Mouse (Mus musculus): Measurements from ENCODE around the gene Rpl19. TPM values are rescaled to one million over a fixed set of nuclear protein-coding genes. Genes with fewer than 3 reads are reported as not detected.

Gene Rpl19
- polyA plus RNA-seq, 1 experiment, result 1,270 TPM

DNA sequence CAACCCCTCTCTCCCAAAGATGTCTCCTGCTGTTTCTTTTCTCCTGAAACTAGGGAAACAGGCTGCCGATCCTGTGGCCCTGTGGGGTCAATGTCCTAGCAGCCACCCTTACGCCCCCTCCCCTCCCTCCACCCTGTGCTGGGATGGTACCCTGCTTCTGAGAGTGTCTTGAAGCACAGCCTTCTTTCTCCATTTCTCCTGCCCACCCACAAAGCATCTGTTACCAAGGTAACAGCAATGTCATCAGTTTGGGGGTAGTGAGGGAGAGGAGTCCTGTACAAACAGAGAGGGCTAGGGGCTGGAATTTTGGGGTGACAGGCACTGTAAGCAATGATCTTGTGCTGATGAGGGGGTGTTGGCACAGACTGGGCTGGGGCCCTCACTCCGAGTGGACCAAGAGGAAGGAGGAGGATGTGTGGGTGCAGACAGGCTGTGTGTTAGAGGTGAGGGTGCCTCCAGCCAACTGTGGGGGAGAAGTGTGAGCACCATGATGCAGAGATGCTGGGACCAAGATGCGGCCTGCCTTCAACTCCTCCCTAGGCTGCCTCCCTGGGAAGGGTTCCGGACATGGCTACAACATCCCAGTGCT lies 33.7 kb downstream of the Rpl19 start:
- Histone ChIP-seq H3K27ac (ENCODE audit: insufficient read depth, low read depth, low read length) (no peak overlapping the region), H3K4me1 (ENCODE audit: control insufficient read depth, insufficient read depth, low read length) (peaks cover 22% of the 10 kb centered on the region), H3K4me3 (ENCODE audit: insufficient read depth, low read length) (no peak overlapping the region)
- TF ChIP-seq CTCF (IDR thresholded peaks at IDR 0.05; ENCODE audit: low read depth, low read length), result no peak

DNA sequence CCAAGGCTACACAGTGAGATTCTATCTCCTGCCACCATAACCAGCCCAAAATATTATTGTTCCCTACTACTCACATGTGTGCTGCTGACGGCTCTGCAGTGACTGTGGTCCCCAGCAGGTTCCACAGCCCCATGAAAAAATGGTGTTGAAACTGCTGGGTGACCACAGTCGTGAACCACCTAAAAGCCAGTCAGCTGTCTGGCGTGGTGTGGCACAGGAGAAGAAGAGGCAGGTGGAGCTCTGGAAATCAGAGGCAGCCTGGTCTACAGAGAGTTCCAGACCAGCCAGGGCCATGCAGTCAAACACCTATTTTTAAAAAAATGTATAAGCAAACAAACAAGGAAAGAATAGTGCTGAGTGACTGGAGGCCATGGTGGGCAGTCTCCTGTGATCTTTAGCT lies 34.9 kb downstream of the Rpl19 start:
- TF ChIP-seq POLR2A (IDR thresholded peaks at IDR 0.05; ENCODE audit: borderline replicate concordance, low read depth, low read length), result no peak
- TF ChIP-seq CTCF (IDR thresholded peaks at IDR 0.05; ENCODE audit: low read depth, low read length), result no peak
- peaks cover 22% of the 10 kb centered on the region for H3K4me1 ChIP-seq (ENCODE audit: control insufficient read depth, insufficient read depth, low read length)
- H3K4me3 ChIP-seq (ENCODE audit: insufficient read depth, low read length), result no peak overlapping the region
- no peak overlapping the region for H3K27ac ChIP-seq (ENCODE audit: insufficient read depth, low read depth, low read length)

DNA sequence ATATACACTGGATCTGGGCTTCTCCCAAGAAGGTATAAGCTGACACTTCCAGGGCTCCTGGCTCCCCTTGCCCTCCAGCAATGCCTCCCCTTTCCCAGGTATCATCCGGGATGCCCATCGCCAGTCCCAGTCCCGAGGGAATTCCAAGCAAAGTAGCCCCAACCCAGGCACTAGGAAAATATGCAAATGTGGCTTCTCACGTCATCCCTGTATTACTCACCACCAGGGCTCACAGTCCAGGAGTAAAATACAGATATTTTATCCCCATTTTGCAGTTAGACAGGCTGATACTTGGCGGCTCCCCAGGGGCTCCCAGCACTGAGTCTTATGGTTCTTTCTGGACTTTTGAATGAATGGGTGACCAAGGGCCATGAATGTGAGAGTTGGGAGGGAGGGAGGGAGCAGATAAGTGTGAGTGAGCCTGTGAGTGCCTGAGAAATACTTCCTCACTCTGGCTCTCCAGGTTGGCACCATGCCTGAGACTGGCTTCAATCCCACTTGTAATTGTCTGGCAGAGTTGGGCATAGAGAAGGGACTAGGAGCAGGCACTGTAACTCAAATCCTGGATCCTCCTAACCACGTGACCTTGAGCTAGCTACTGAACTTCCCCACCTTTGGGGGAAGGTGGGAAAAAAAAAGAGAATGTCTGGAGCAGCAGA lies 35.5 kb downstream of the Rpl19 start:
- Histone ChIP-seq H3K4me3 (ENCODE audit: insufficient read depth, low read length) (no peak overlapping the region), H3K27ac (ENCODE audit: insufficient read depth, low read depth, low read length) (no peak overlapping the region), H3K4me1 (ENCODE audit: control insufficient read depth, insufficient read depth, low read length) (peaks cover 20% of the 10 kb centered on the region)
- TF ChIP-seq CTCF (IDR thresholded peaks at IDR 0.05; ENCODE audit: low read depth, low read length) (no peak), POLR2A (IDR thresholded peaks at IDR 0.05; ENCODE audit: borderline replicate concordance, low read depth, low read length) (no peak)

DNA sequence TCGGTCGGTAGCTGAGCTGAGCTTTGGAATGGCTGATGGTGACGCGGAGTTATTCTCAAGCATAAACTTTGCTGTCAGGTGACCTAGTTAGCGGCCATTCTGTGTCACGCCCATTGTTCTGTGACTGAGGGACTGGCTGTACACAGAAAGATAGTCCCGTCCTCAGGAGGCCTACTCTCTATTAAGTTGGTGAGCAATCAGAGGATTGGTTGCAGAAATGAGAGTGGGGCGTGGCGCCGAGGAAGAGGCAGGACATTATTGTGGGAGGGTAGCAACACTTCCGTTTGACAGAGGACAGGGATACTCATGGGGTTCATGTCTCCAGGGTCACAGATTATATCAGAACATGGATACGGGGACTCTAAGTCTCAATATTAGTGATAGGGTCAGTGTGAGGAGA lies 39.7 kb downstream of the Rpl19 start:
- no peak overlapping the region for H3K27ac ChIP-seq (ENCODE audit: insufficient read depth, low read depth, low read length)
- TF ChIP-seq CTCF (IDR thresholded peaks at IDR 0.05; ENCODE audit: low read depth, low read length) (no peak), POLR2A (IDR thresholded peaks at IDR 0.05; ENCODE audit: borderline replicate concordance, low read depth, low read length) (no peak)
- H3K4me1 ChIP-seq (ENCODE audit: control insufficient read depth, insufficient read depth, low read length), result peaks cover 10% of the 10 kb centered on the region
- no peak overlapping the region for H3K4me3 ChIP-seq (ENCODE audit: insufficient read depth, low read length)

DNA sequence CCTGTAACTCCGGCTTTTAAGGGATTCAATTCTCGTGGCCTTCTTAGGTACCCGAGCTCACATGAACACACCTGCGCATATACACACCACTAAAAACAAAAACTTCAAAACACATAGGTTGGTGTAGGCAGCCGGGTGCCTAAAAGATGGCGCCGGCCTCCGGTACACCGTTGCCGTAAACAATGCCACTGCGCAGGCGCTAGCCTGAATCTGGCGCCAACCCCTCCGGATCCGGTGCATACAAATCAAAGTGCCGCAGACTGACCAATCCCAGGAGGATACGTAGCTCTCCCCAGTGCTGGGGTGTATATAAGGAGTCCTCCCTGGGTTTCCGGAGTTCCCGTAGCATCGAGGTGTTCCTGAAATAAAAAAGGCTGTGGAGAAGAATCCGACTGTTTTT lies 40.7 kb downstream of the Rpl19 start:
- TF ChIP-seq CTCF (IDR thresholded peaks at IDR 0.05; ENCODE audit: low read depth, low read length), result no peak
- H3K4me1 ChIP-seq (ENCODE audit: control insufficient read depth, insufficient read depth, low read length), result peaks cover 5% of the 10 kb centered on the region
- H3K27ac ChIP-seq (ENCODE audit: insufficient read depth, low read depth, low read length), result no peak overlapping the region
- H3K4me3 ChIP-seq (ENCODE audit: insufficient read depth, low read length), result no peak overlapping the region

DNA sequence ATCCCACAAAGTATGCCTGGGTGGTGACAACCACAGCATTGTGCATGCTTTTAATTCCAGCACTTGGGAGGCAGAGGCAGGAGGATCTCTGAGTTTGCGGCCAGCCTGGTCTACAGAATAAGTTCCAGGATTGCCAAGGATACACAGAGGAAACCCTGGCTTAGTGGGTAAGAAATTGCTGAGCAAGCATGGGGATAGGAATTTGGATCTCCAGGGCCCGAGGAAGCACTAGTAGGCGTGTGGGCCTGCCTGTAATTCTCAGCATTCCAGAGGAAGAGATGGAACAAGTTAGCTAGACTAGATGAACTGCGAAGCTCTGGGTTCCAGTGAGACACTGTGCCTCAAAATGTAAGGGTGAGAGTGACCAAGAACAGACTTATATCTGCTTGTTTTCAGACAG lies 46.9 kb downstream of the Rpl19 start:
- no peaks in the 10 kb centered on the region for H3K4me1 ChIP-seq (ENCODE audit: control insufficient read depth, insufficient read depth, low read length)
- no peak overlapping the region for H3K27ac ChIP-seq (ENCODE audit: insufficient read depth, low read depth, low read length)
- H3K4me3 ChIP-seq (ENCODE audit: insufficient read depth, low read length), result no peak overlapping the region
- TF ChIP-seq CTCF (IDR thresholded peaks at IDR 0.05; ENCODE audit: low read depth, low read length) (no peak), POLR2A (IDR thresholded peaks at IDR 0.05; ENCODE audit: borderline replicate concordance, low read depth, low read length) (no peak)

DNA sequence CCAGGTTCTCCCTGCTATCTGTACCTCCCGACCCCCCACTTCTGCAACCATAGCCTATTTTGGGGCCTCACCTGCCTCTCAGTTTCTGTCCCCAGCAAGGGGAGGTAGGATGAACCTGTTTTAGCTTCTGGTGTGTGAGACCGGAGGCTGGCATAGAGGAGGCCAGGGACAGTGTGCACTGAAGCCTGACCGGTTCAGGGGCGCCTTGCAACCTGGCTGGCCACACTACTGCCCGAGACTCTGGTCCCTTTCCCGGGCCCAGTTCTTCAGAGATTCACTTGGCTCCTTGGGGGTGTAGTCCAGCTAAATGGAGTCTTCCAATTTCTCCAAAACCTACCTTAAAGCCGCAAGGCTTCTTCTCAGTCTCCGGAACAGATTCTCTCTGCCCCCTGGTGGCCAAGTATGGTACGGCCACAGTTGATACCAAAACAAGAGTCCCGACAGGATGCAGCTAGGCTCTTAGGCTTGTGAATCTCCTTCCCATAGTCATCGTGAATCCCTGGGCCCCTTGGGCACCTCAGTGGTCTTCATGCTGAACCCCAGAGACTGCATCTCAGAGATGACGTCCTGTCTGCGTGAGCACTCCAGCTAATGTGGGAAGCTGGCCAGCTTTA lies 48.8 kb downstream of the Rpl19 start:
- no peak overlapping the region for H3K27ac ChIP-seq (ENCODE audit: insufficient read depth, low read depth, low read length)
- no peaks in the 10 kb centered on the region for H3K4me1 ChIP-seq (ENCODE audit: control insufficient read depth, insufficient read depth, low read length)
- H3K4me3 ChIP-seq (ENCODE audit: insufficient read depth, low read length), result no peak overlapping the region
- peak; percentile 71 for TF ChIP-seq CTCF (IDR thresholded peaks at IDR 0.05; ENCODE audit: low read depth, low read length)
- TF ChIP-seq POLR2A (IDR thresholded peaks at IDR 0.05; ENCODE audit: borderline replicate concordance, low read depth, low read length), result no peak

DNA sequence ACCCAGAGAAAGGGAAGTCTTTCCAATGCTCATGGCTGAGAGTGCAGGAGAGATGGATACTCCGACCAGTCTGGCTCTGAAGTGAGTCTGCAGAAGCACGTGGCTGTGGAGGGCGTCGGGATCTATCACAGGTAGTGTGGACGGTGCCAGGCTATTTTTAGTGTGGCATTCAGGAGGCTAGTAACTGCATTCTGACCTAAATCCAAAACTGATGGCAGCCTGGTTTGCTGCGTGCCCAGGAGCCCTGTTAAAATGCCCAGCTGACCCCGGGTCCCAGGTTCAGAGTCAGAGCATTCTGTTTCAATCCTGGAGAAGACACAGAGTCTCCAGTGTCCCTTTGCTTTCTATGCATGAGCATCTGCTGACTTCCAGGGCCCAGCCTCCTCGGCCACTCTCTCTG lies 50.6 kb downstream of the Rpl19 start:
- H3K4me1 ChIP-seq (ENCODE audit: control insufficient read depth, insufficient read depth, low read length), result no peaks in the 10 kb centered on the region
- H3K27ac ChIP-seq (ENCODE audit: insufficient read depth, low read depth, low read length), result no peak overlapping the region
- no peak overlapping the region for H3K4me3 ChIP-seq (ENCODE audit: insufficient read depth, low read length)
- no peak for TF ChIP-seq CTCF (IDR thresholded peaks at IDR 0.05; ENCODE audit: low read depth, low read length)
- TF ChIP-seq POLR2A (IDR thresholded peaks at IDR 0.05; ENCODE audit: borderline replicate concordance, low read depth, low read length), result no peak

Other genes with a start within 250 kb of the Rpl19 start
- gene Rpl23, start 244.3 kb upstream of the Rpl19 start, polyA plus RNA-seq (2012; ENCODE audit: insufficient read depth, insufficient read length, missing spikeins), result 854 and 1,184 TPM in 2 replicates
- gene Lasp1, start 227.7 kb upstream of the Rpl19 start, polyA plus RNA-seq (2012; ENCODE audit: insufficient read depth, insufficient read length, missing spikeins), result 194 and 201 TPM in 2 replicates
- 1.8 and 2.4 TPM in 2 replicates for gene B230217C12Rik, start 185.9 kb upstream of the Rpl19 start, polyA plus RNA-seq (2012; ENCODE audit: insufficient read depth, insufficient read length, missing spikeins)
- gene Fbxo47, start 142.6 kb upstream of the Rpl19 start, polyA plus RNA-seq (2012; ENCODE audit: insufficient read depth, insufficient read length, missing spikeins), result 0.67 and 1.5 TPM in 2 replicates
- gene Plxdc1, start 40.3 kb upstream of the Rpl19 start, polyA plus RNA-seq (2012; ENCODE audit: insufficient read depth, insufficient read length, missing spikeins), result 25.5 and 30.4 TPM in 2 replicates
- 128 and 134 TPM in 2 replicates for gene Arl5c, start 30.5 kb upstream of the Rpl19 start, polyA plus RNA-seq (2012; ENCODE audit: insufficient read depth, insufficient read length, missing spikeins)
- 9.6 and 9.7 TPM in 2 replicates for gene Cacnb1, start 3.7 kb upstream of the Rpl19 start, polyA plus RNA-seq (2012; ENCODE audit: insufficient read depth, insufficient read length, missing spikeins)
- gene Stac2, start 26.8 kb downstream of the Rpl19 start, polyA plus RNA-seq (2012; ENCODE audit: insufficient read depth, insufficient read length, missing spikeins), result 4.1 and 4.3 TPM in 2 replicates
- 50.6 and 54.7 TPM in 2 replicates for gene Fbxl20, start 123.7 kb downstream of the Rpl19 start, polyA plus RNA-seq (2012; ENCODE audit: insufficient read depth, insufficient read length, missing spikeins)
- 32.5 and 32.7 TPM in 2 replicates for gene Med1, start 166.6 kb downstream of the Rpl19 start, polyA plus RNA-seq (2012; ENCODE audit: insufficient read depth, insufficient read length, missing spikeins)
- gene Cdk12, start 176.3 kb downstream of the Rpl19 start, polyA plus RNA-seq (2012; ENCODE audit: insufficient read depth, insufficient read length, missing spikeins), result 26.5 and 29.6 TPM in 2 replicates